Mouse (Mus musculus) forebrain, embryonic 12.5 days (tissue): Measurements from ENCODE around the gene Ankrd28. TPM values are rescaled to one million over a fixed set of nuclear protein-coding genes. Genes with fewer than 3 reads are reported as not detected.

Source experiments
- ATAC-seq: fragments of 200-750 bp; cut with Nextera tagmentation; 2 replicates; pipeline ENCODE4 v1.8.0; 2017; ENCODE audit warnings: moderate TSS enrichment; ENCODE audit not compliant: low FRiP score
- H3K27ac ChIP-seq: fragments of 300-500 bp; sonication (generic); 2 replicates; pipeline ENCODE4 v1.5.1; 2016; ENCODE audit warnings: mild to moderate bottlenecking
- H3K27me3 ChIP-seq: fragments of 300-500 bp; sonication (generic); 2 replicates; pipeline ENCODE4 v1.6.1; 2016; ENCODE audit warnings: mild to moderate bottlenecking
- H3K36me3 ChIP-seq: fragments of 300-500 bp; sonication (generic); replicated peaks from 2 replicates; pipeline ENCODE4 v1.6.1; 2016; ENCODE audit warnings: mild to moderate bottlenecking
- H3K4me1 ChIP-seq: fragments of 300-500 bp; sonication (generic); 2 replicates; pipeline ENCODE4 v1.6.1; 2016
- H3K4me2 ChIP-seq: fragments of 300-500 bp; sonication (generic); 2 replicates; pipeline ENCODE4 v1.6.1; 2016; ENCODE audit warnings: mild to moderate bottlenecking, moderate library complexity
- H3K4me3 ChIP-seq: fragments of 300-500 bp; sonication (generic); replicated peaks from 2 replicates; pipeline ENCODE4 v1.5.1; 2016; ENCODE audit warnings: mild to moderate bottlenecking
- H3K9ac ChIP-seq: fragments of 300-500 bp; sonication (generic); 2 replicates; pipeline ENCODE4 v1.6.1; 2016; ENCODE audit warnings: mild to moderate bottlenecking
- H3K9me3 ChIP-seq: fragments of 300-500 bp; sonication (generic); 2 replicates; pipeline ENCODE4 v1.6.1; 2016
- WGBS: fragments of 180-500 bp; shearing (Covaris S2); methylation state at CpG from one replicate; pipeline ENCODE4 v1.1.7; 2016; 5-methylcytosine and 5-hydroxymethylcytosine counted together
- polyA plus RNA-seq: library from polyadenylated mRNA; unstranded; fragments of >200 nt; fragmentation: Nextera tagmentation; extraction: Ambion mirVana; gene quantifications from 2 replicates; pipeline ENCODE4 v1.2.1, GENCODE M21; 2016

Ankrd28 gene
- polyA plus RNA-seq, 1 experiment from 2014 or later, result 16.7 TPM

- H3K9ac ChIP-seq, result no peak overlapping the region
- 71% methylated on average over 6 of the region's 6 CpGs for WGBS
- H3K9me3 ChIP-seq, result no peaks in the 10 kb centered on the region
- H3K4me1 ChIP-seq, result no peaks in the 10 kb centered on the region
- H3K4me2 ChIP-seq, result no peak overlapping the region
- H3K4me3 ChIP-seq, result no peak overlapping the region
- H3K27me3 ChIP-seq, result no peaks in the 10 kb centered on the region
- H3K36me3 ChIP-seq, result 0 out of 2 replicates have a peak, but pooled peaks cover 9% of the 10 kb centered on the region
- no peak overlapping the region for H3K27ac ChIP-seq
- ATAC-seq, result no peak
These were observed 82.1 kb downstream of the Ankrd28 start for GRCm38 (mm10) chr14:31748239-31748873.

GRCm38 (mm10) chr14:31742523-31742922 lies 87.9 kb downstream of the Ankrd28 start:
- WGBS, result 93% methylated on average over 3 of the region's 3 CpGs
- Histone ChIP-seq H3K9me3 (no peaks in the 10 kb centered on the region), H3K4me3 (no peak overlapping the region), H3K27ac (no peak overlapping the region), H3K4me2 (no peak overlapping the region), H3K4me1 (no peaks in the 10 kb centered on the region), H3K27me3 (no peaks in the 10 kb centered on the region), H3K36me3 (peaks cover 18% of the 10 kb centered on the region), H3K9ac (no peak overlapping the region)
- ATAC-seq, result no peak

GRCm38 (mm10) chr14:31734811-31735210 lies 95.6 kb downstream of the Ankrd28 start:
- H3K9me3 ChIP-seq, result no peaks in the 10 kb centered on the region
- H3K36me3 ChIP-seq, result peaks cover 18% of the 10 kb centered on the region
- WGBS, result 95% methylated on average over 2 of the region's 2 CpGs
- H3K4me3 ChIP-seq, result no peak overlapping the region
- no peaks in the 10 kb centered on the region for H3K4me1 ChIP-seq
- H3K27ac ChIP-seq, result no peak overlapping the region
- no peaks in the 10 kb centered on the region for H3K27me3 ChIP-seq
- H3K9ac ChIP-seq, result no peak overlapping the region
- ATAC-seq, result no peak
- H3K4me2 ChIP-seq, result no peak overlapping the region

GRCm38 (mm10) chr14:31727522-31727921 lies 102.9 kb downstream of the Ankrd28 start:
- WGBS, result 94% methylated on average over 3 of the region's 3 CpGs

GRCm38 (mm10) chr14:31722746-31723145 lies 107.7 kb downstream of the Ankrd28 start:
- Histone ChIP-seq H3K27me3 (no peaks in the 10 kb centered on the region), H3K36me3 (peaks cover 40% of the 10 kb centered on the region), H3K27ac (no peak overlapping the region), H3K9me3 (no peaks in the 10 kb centered on the region), H3K4me2 (no peak overlapping the region), H3K4me1 (no peaks in the 10 kb centered on the region), H3K4me3 (no peak overlapping the region), H3K9ac (no peak overlapping the region)
- ATAC-seq, result no peak
- 85% methylated on average over 1 of the region's 1 CpGs for WGBS

More at GRCm38 (mm10) chr14:31727522-31727921, 102.9 kb downstream of the Ankrd28 start:
- no peak overlapping the region for H3K4me2 ChIP-seq
- no peaks in the 10 kb centered on the region for H3K4me1 ChIP-seq
- no peak overlapping the region for H3K9ac ChIP-seq
- no peak for ATAC-seq
- H3K4me3 ChIP-seq, result no peak overlapping the region
- no peaks in the 10 kb centered on the region for H3K9me3 ChIP-seq
- H3K27ac ChIP-seq, result no peak overlapping the region
- H3K36me3 ChIP-seq, result peaks cover 24% of the 10 kb centered on the region
- H3K27me3 ChIP-seq, result no peaks in the 10 kb centered on the region

- WGBS, result 92% methylated on average over 3 of the region's 3 CpGs
- Histone ChIP-seq H3K4me1 (no peaks in the 10 kb centered on the region), H3K4me3 (no peak overlapping the region), H3K36me3 (peaks cover 43% of the 10 kb centered on the region), H3K9ac (no peak overlapping the region), H3K27me3 (no peaks in the 10 kb centered on the region), H3K27ac (no peak overlapping the region), H3K9me3 (no peaks in the 10 kb centered on the region), H3K4me2 (no peak overlapping the region)
- ATAC-seq, result no peak
These were observed 109.2 kb downstream of the Ankrd28 start for GRCm38 (mm10) chr14:31721256-31721655.

GRCm38 (mm10) chr14:31718332-31718731 lies 112.1 kb downstream of the Ankrd28 start:
- Histone ChIP-seq H3K4me1 (no peaks in the 10 kb centered on the region), H3K27ac (no peak overlapping the region), H3K9ac (no peak overlapping the region), H3K27me3 (no peaks in the 10 kb centered on the region), H3K36me3 (peaks cover 56% of the 10 kb centered on the region), H3K4me3 (no peak overlapping the region), H3K4me2 (no peak overlapping the region), H3K9me3 (no peaks in the 10 kb centered on the region)
- WGBS, result 90% methylated on average over 2 of the region's 2 CpGs
- no peak for ATAC-seq

GRCm38 (mm10) chr14:31717360-31717759 lies 113.1 kb downstream of the Ankrd28 start:
- ATAC-seq, result no peak
- H3K27ac ChIP-seq, result no peak overlapping the region
- no peak overlapping the region for H3K9ac ChIP-seq
- H3K4me2 ChIP-seq, result no peak overlapping the region
- no peak overlapping the region for H3K4me3 ChIP-seq
- H3K36me3 ChIP-seq, result peaks cover 61% of the 10 kb centered on the region
- 95% methylated on average over 5 of the region's 5 CpGs for WGBS
- H3K9me3 ChIP-seq, result no peaks in the 10 kb centered on the region
- no peaks in the 10 kb centered on the region for H3K27me3 ChIP-seq
- no peaks in the 10 kb centered on the region for H3K4me1 ChIP-seq

- no peak overlapping the region for H3K9ac ChIP-seq
- H3K27me3 ChIP-seq, result no peaks in the 10 kb centered on the region
- no peak overlapping the region for H3K4me2 ChIP-seq
- H3K9me3 ChIP-seq, result no peaks in the 10 kb centered on the region
- no peaks in the 10 kb centered on the region for H3K4me1 ChIP-seq
- H3K36me3 ChIP-seq, result peaks cover 62% of the 10 kb centered on the region
- no peak overlapping the region for H3K27ac ChIP-seq
- H3K4me3 ChIP-seq, result no peak overlapping the region
- ATAC-seq, result no peak
These were observed 114.8 kb downstream of the Ankrd28 start for GRCm38 (mm10) chr14:31715669-31716068.

GRCm38 (mm10) chr14:31709343-31709742 lies 121.1 kb downstream of the Ankrd28 start:
- 83% methylated on average over 1 of the region's 1 CpGs for WGBS
- peaks cover 43% of the 10 kb centered on the region for H3K36me3 ChIP-seq
- no peaks in the 10 kb centered on the region for H3K9me3 ChIP-seq
- H3K9ac ChIP-seq, result no peak overlapping the region
- H3K27ac ChIP-seq, result no peak overlapping the region
- no peak for ATAC-seq
- no peaks in the 10 kb centered on the region for H3K27me3 ChIP-seq
- no peaks in the 10 kb centered on the region for H3K4me1 ChIP-seq
- no peak overlapping the region for H3K4me2 ChIP-seq
- no peak overlapping the region for H3K4me3 ChIP-seq

GRCm38 (mm10) chr14:31700376-31700775 lies 130.1 kb downstream of the Ankrd28 start:
- H3K36me3 ChIP-seq, result peaks cover 69% of the 10 kb centered on the region
- ATAC-seq, result no peak
- H3K4me3 ChIP-seq, result no peak overlapping the region
- H3K9me3 ChIP-seq, result no peaks in the 10 kb centered on the region
- no peak overlapping the region for H3K4me2 ChIP-seq
- H3K4me1 ChIP-seq, result no peaks in the 10 kb centered on the region
- H3K9ac ChIP-seq, result no peak overlapping the region
- no peak overlapping the region for H3K27ac ChIP-seq
- 93% methylated on average over 2 of the region's 2 CpGs for WGBS
- no peaks in the 10 kb centered on the region for H3K27me3 ChIP-seq

- 92% methylated on average over 4 of the region's 4 CpGs for WGBS
- H3K4me1 ChIP-seq, result no peaks in the 10 kb centered on the region
- no peaks in the 10 kb centered on the region for H3K9me3 ChIP-seq
- no peaks in the 10 kb centered on the region for H3K27me3 ChIP-seq
- no peak overlapping the region for H3K9ac ChIP-seq
- H3K4me2 ChIP-seq, result no peak overlapping the region
- H3K4me3 ChIP-seq, result no peak overlapping the region
- H3K27ac ChIP-seq, result no peak overlapping the region
- no peak for ATAC-seq
- peaks cover 48% of the 10 kb centered on the region for H3K36me3 ChIP-seq
These were observed 132.7 kb downstream of the Ankrd28 start for GRCm38 (mm10) chr14:31697755-31698154.

GRCm38 (mm10) chr14:31697346-31697745 lies 133.1 kb downstream of the Ankrd28 start:
- Histone ChIP-seq H3K27ac (no peak overlapping the region), H3K4me2 (no peak overlapping the region), H3K27me3 (no peaks in the 10 kb centered on the region), H3K4me3 (no peak overlapping the region), H3K4me1 (no peaks in the 10 kb centered on the region), H3K36me3 (peaks cover 44% of the 10 kb centered on the region), H3K9me3 (no peaks in the 10 kb centered on the region), H3K9ac (no peak overlapping the region)
- 99% methylated on average over 3 of the region's 3 CpGs for WGBS
- no peak for ATAC-seq
